Mouse (Mus musculus): ENCODE results near the gene Sag. TPM values are rescaled to one million over a fixed set of nuclear protein-coding genes. Genes with fewer than 3 reads are reported as not detected.

Sag gene
- polyA plus RNA-seq, 1 experiment from 2014 or later, result 3.2 TPM

GRCm38 (mm10) chr1:87864889-87865288 is 61.4 kb downstream of the Sag start:
- Histone ChIP-seq H3K36me3 (no peaks in the 10 kb centered on the region), H3K9ac (no peak overlapping the region), H3K4me2 (replicated peaks) (no peak overlapping the region), H3K27me3 (no peaks in the 10 kb centered on the region), H3K9me3 (no peaks in the 10 kb centered on the region), H3K27ac (no peak overlapping the region), H3K4me1 (peaks cover 12% of the 10 kb centered on the region; the same call in 1 of the 2 replicates), H3K4me3 (no peak overlapping the region)
- ATAC-seq (ENCODE audit: low FRiP score, low read depth), result no peak

GRCm38 (mm10) chr1:87866672-87867071 is 63.2 kb downstream of the Sag start:
- no peak overlapping the region for H3K9ac ChIP-seq
- H3K36me3 ChIP-seq, result no peaks in the 10 kb centered on the region
- no peak overlapping the region for H3K4me3 ChIP-seq
- WGBS, result 71% methylated on average over 1 of the region's 1 CpGs
- no peaks in the 10 kb centered on the region for H3K9me3 ChIP-seq
- H3K27me3 ChIP-seq, result no peaks in the 10 kb centered on the region
- H3K27ac ChIP-seq, result no peak overlapping the region
- peaks cover 26% of the 10 kb centered on the region for H3K4me1 ChIP-seq
- ATAC-seq (ENCODE audit: low FRiP score, low read depth), result no peak
- H3K4me2 ChIP-seq (replicated peaks), result no peak overlapping the region

- Histone ChIP-seq H3K4me1 (peaks cover 26% of the 10 kb centered on the region), H3K27ac (no peak overlapping the region)
- no peak for ATAC-seq (ENCODE audit: low FRiP score, low read depth)
Observed at GRCm38 (mm10) chr1:87871546-87871945, 68.1 kb downstream of the Sag start.

GRCm38 (mm10) chr1:87873081-87873480 is 69.6 kb downstream of the Sag start:
- Histone ChIP-seq H3K4me1 (peaks cover 41% of the 10 kb centered on the region), H3K27ac (no peak overlapping the region), H3K27me3 (no peaks in the 10 kb centered on the region), H3K9me3 (no peaks in the 10 kb centered on the region), H3K4me3 (no peak overlapping the region), H3K36me3 (no peaks in the 10 kb centered on the region), H3K9ac (no peak overlapping the region), H3K4me2 (replicated peaks) (no peak overlapping the region)
- no peak for ATAC-seq (ENCODE audit: low FRiP score, low read depth)

More at GRCm38 (mm10) chr1:87871546-87871945, 68.1 kb downstream of the Sag start:
- no peaks in the 10 kb centered on the region for H3K27me3 ChIP-seq
- H3K9me3 ChIP-seq, result no peaks in the 10 kb centered on the region
- H3K9ac ChIP-seq, result no peak overlapping the region
- H3K4me3 ChIP-seq, result no peak overlapping the region
- H3K36me3 ChIP-seq, result no peaks in the 10 kb centered on the region
- no peak overlapping the region for H3K4me2 ChIP-seq (replicated peaks)

- 82% methylated on average over 1 of the region's 1 CpGs for WGBS
- H3K27me3 ChIP-seq, result no peaks in the 10 kb centered on the region
- no peak for ATAC-seq (ENCODE audit: low FRiP score, low read depth)
- H3K27ac ChIP-seq, result no peak overlapping the region
- no peaks in the 10 kb centered on the region for H3K9me3 ChIP-seq
- H3K4me3 ChIP-seq, result no peak overlapping the region
- H3K4me1 ChIP-seq, result peaks cover 54% of the 10 kb centered on the region
- H3K36me3 ChIP-seq, result no peaks in the 10 kb centered on the region
- no peak overlapping the region for H3K4me2 ChIP-seq (replicated peaks)
- H3K9ac ChIP-seq, result no peak overlapping the region
Observed at GRCm38 (mm10) chr1:87876065-87876464, 72.6 kb downstream of the Sag start.

- H3K27me3 ChIP-seq, result no peaks in the 10 kb centered on the region
- peak overlapping the region; percentile 69; the same call in 1 of the 2 replicates for H3K27ac ChIP-seq
- H3K9ac ChIP-seq, result 0 out of 2 replicates have a peak overlapping the region, but pooled peaks have one; percentile 1
- WGBS, result 70% methylated on average over 9 of the region's 9 CpGs
- ATAC-seq (ENCODE audit: low FRiP score, low read depth), result no peak
- H3K4me2 ChIP-seq (replicated peaks), result no peak overlapping the region
- H3K36me3 ChIP-seq, result peaks cover under 1% of the 10 kb centered on the region
- H3K4me1 ChIP-seq, result peaks cover 45% of the 10 kb centered on the region
- no peaks in the 10 kb centered on the region for H3K9me3 ChIP-seq
- H3K4me3 ChIP-seq, result no peak overlapping the region
Observed at GRCm38 (mm10) chr1:87877552-87878283, 74.2 kb downstream of the Sag start.

GRCm38 (mm10) chr1:87879034-87879433 is 75.6 kb downstream of the Sag start:
- H3K4me3 ChIP-seq, result no peak overlapping the region
- peaks cover 41% of the 10 kb centered on the region for H3K4me1 ChIP-seq
- no peaks in the 10 kb centered on the region for H3K27me3 ChIP-seq
- no peak overlapping the region for H3K4me2 ChIP-seq (replicated peaks)
- no peak for ATAC-seq (ENCODE audit: low FRiP score, low read depth)
- H3K9ac ChIP-seq, result no peak overlapping the region
- H3K27ac ChIP-seq, result no peak overlapping the region
- no peaks in the 10 kb centered on the region for H3K9me3 ChIP-seq
- H3K36me3 ChIP-seq, result peaks cover 13% of the 10 kb centered on the region
- WGBS, result 78% methylated on average over 3 of the region's 3 CpGs

GRCm38 (mm10) chr1:87879494-87880325 is 76.2 kb downstream of the Sag start:
- H3K4me3 ChIP-seq, result no peak overlapping the region
- peak; percentile 58; the same call in 1 of the 2 replicates for ATAC-seq (ENCODE audit: low FRiP score, low read depth)
- H3K9ac ChIP-seq, result no peak overlapping the region
- H3K4me1 ChIP-seq, result peaks cover 37% of the 10 kb centered on the region
- no peaks in the 10 kb centered on the region for H3K27me3 ChIP-seq
- peak overlapping the region; percentile 45 for H3K27ac ChIP-seq
- peaks cover 19% of the 10 kb centered on the region for H3K36me3 ChIP-seq
- H3K4me2 ChIP-seq (replicated peaks), result no peak overlapping the region
- 44% methylated on average over 3 of the region's 3 CpGs for WGBS
- H3K9me3 ChIP-seq, result no peaks in the 10 kb centered on the region

GRCm38 (mm10) chr1:87880326-87880627 is 76.8 kb downstream of the Sag start:
- Histone ChIP-seq H3K4me2 (replicated peaks) (no peak overlapping the region), H3K27me3 (no peaks in the 10 kb centered on the region), H3K9ac (no peak overlapping the region), H3K27ac (peak overlapping the region; percentile 45), H3K9me3 (no peaks in the 10 kb centered on the region), H3K4me1 (peaks cover 37% of the 10 kb centered on the region), H3K36me3 (peaks cover 23% of the 10 kb centered on the region), H3K4me3 (no peak overlapping the region)
- WGBS, result 88% methylated on average over 6 of the region's 6 CpGs
- no peak for ATAC-seq (ENCODE audit: low FRiP score, low read depth)

- Histone ChIP-seq H3K4me3 (no peak overlapping the region), H3K9me3 (no peaks in the 10 kb centered on the region), H3K4me2 (replicated peaks) (no peak overlapping the region), H3K36me3 (peaks cover 27% of the 10 kb centered on the region), H3K9ac (no peak overlapping the region), H3K27ac (no peak overlapping the region), H3K4me1 (peaks cover 37% of the 10 kb centered on the region), H3K27me3 (no peaks in the 10 kb centered on the region)
- 53% methylated on average over 2 of the region's 2 CpGs for WGBS
- ATAC-seq (ENCODE audit: low FRiP score, low read depth), result no peak
Observed at GRCm38 (mm10) chr1:87880856-87881255, 77.4 kb downstream of the Sag start.

GRCm38 (mm10) chr1:87881726-87882125 is 78.2 kb downstream of the Sag start:
- Histone ChIP-seq H3K36me3 (peaks cover 35% of the 10 kb centered on the region), H3K27me3 (no peaks in the 10 kb centered on the region), H3K9ac (no peak overlapping the region), H3K27ac (no peak overlapping the region), H3K9me3 (no peaks in the 10 kb centered on the region), H3K4me1 (peaks cover 35% of the 10 kb centered on the region), H3K4me2 (replicated peaks) (no peak overlapping the region), H3K4me3 (no peak overlapping the region)
- ATAC-seq (ENCODE audit: low FRiP score, low read depth), result no peak
- 68% methylated on average over 4 of the region's 4 CpGs for WGBS

- Histone ChIP-seq H3K4me2 (replicated peaks) (no peak overlapping the region), H3K9ac (no peak overlapping the region)
Observed at GRCm38 (mm10) chr1:87882554-87882953, 79.1 kb downstream of the Sag start.

More at GRCm38 (mm10) chr1:87882554-87882953, 79.1 kb downstream of the Sag start:
- H3K4me1 ChIP-seq, result peaks cover 27% of the 10 kb centered on the region
- no peak overlapping the region for H3K4me3 ChIP-seq
- ATAC-seq (ENCODE audit: low FRiP score, low read depth), result no peak
- no peaks in the 10 kb centered on the region for H3K9me3 ChIP-seq
- H3K36me3 ChIP-seq, result peaks cover 41% of the 10 kb centered on the region
- H3K27me3 ChIP-seq, result no peaks in the 10 kb centered on the region
- H3K27ac ChIP-seq, result no peak overlapping the region
